Mouse (Mus musculus) C3H10T1/2 (cell line): ENCODE measurements around the gene Dnajc25. TPM values are rescaled to one million over a fixed set of nuclear protein-coding genes. Genes with fewer than 3 reads are reported as not detected.

Source experiments
- polyA plus RNA-seq, 2 experiments: library from polyadenylated mRNA; unstranded; fragments of >200 nt; fragmentation: generic; extraction: Trizol; gene quantifications; one replicate each; pipeline ENCODE4 v1.2.1; 2012; ENCODE audit warnings: missing spikeins in 2 of 2

Gene Dnajc25
- polyA plus RNA-seq: 1 to 10 TPM; 3.0 to 8.9 TPM

DNA sequence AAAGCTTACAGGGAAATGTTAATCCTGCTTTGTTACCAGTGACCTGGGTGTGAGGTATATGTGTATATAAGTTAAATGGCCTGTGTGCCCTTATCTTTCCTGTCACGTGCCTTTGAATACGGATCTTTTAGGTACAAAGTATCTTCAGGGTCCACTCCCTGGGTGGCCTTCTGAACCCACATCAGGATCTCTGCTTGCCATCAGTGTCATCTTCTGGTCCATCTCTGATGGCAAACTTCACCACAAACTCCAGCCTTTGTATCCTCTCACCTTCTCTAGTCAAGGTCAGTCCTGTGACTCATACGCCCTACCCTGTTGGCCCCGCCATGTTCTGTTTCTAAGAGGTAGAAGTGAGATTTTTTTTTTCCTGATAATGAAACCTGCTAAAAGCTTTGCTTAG, at the start of gene Dnajc25:
TSS of gene Dnajc25 (plus strand) at position 301 of the 400 bp plus-strand sequence.

DNA sequence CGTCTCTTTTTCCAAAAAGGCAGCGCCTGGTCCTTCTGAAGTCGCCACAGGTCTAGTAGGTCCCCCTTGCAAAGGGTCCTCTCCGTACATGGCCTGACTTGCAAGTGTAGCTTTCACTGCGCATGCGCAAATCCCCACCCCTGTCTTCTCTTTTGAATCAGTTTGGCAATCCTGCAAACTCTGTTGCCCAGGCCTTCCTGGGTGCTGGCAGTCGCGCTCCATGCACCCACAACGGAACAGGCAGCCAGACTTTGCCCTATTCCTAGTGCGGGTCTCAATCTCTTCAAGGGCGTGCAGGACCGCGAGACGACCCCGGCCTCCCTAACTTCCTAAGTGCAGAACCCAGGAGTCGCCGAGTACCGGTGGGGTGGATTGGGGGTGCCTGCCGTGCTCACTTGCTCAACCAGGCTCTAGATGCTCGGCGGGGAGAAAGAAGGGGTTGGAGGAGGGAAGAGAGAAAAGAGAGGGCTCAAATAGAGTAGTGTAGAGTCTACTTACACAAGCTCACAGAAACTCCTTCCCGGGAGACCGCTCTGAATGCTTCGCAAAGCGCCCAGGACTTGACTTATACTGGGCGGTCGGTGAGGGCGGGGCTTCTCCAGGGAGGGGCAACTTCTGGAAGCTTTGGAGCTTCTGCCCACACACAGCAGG, 8.2 kb upstream of the Dnajc25 start, which contains the start of gene Ptgr1:
TSS of gene Ptgr1 (minus strand) at position 580 of the 651 bp plus-strand sequence.

DNA sequence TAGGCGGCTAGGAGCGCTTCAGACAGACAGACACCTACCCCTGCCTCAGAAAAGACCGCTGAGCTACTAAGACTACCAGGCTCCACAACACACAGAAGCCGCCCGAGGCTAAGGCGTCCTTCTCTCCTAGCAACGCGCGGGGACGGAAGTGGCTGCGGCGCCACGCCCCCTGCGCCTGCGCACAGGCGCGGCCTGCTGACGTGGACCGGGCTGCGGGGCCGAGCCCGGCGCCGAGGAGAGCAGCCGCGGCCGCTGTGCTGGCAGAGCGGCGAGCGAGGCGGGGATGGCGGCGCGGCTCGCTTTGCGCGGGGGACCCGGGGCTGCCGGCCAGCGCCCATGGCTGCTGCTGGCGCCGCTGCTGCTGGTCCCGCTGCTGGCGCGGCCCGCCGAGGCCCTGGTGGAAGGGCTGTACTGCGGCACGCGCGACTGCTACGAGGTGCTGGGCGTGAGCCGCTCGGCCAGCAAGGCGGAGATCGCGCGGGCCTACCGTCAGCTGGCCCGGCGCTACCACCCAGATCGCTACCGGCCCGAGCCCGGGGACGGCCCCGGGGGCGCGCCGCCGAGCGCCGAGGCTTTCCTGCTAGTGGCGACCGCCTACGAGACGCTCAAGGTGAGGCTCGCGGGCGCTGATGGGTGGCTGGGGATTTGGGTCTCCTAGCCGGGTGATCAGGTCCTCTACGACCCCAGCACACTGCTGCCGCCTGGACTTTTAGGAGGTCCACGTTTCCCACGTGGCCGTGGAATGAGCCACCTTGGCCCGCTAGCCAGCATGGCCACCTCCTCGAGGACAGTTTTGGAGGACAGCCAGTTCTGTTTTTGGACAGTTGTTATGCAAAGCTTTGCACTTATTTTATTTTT, 8.3 kb downstream of the Dnajc25 start, which contains the start of gene Gm20503:
TSS of gene Gm20503 (plus strand) at position 263 of the 858 bp plus-strand sequence.

DNA sequence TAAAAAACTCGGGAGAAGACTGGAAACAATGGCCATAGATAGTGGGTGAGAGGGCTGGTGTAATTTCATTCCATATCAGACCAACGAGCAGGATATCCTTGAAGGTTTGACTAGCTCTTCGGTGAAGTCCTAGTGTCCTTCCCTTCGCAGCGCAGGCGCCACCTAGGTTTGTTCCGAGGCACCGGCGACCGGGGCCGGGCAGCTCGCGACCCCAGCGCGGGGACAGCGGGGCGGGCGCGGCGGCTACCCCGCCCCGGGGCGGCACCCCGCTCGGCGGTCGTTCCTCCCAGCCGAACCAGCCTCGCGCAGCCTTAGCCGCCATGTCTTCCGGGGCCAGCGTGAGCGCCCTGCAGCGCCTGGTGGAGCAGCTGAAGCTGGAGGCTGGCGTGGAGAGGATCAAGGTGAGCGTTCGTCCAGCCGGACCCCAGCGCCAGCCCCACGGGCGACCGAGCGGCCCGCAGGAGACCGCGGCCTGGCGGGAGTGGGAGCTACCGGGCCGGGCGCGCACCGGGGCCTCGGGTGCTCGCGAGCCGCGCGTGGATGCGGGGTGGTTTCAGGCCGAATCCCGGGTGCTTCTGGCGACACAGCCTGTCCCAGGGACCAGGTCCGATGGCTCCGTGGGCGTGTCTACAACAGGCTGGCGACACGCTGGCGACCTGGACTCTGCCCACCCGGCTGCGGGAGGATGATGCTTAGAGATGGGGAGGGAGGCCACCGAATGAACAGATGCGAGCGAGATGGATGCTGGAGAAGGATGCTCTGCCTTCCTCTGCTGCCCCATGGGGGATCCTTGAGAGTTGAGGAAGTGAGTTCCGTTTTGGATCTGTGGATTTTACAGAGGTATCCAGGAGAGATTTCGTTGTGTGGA, 40.3 kb downstream of the Dnajc25 start, which contains the start of gene Gng10:
TSS of gene Gng10 (plus strand) at position 171 of the 868 bp plus-strand sequence.

Other genes starting within 250 kb of the Dnajc25 start
- gene Olfr267, start 207.3 kb upstream of the Dnajc25 start, polyA plus RNA-seq: under 1 TPM in 1 of 2 experiments, not detected in 1; 0.02 TPM
- 10 to 100 TPM in 1 of 2 experiments, 1 to 10 TPM in 1; 1.8 to 19.5 TPM for gene Ecpas, start 82.3 kb upstream of the Dnajc25 start, polyA plus RNA-seq
- gene Zkscan16, start 51.4 kb upstream of the Dnajc25 start, polyA plus RNA-seq: under 1 TPM in 1 of 2 experiments, not detected in 1; 0.05 TPM
- gene Ptgr1, start 7.9 kb upstream of the Dnajc25 start, polyA plus RNA-seq: 10 to 100 TPM in 1 of 2 experiments, 1 to 10 TPM in 1; 7.5 to 42.7 TPM
- under 1 TPM in 1 of 2 experiments, not detected in 1; 0.77 TPM for gene Gm20503, start 8.1 kb downstream of the Dnajc25 start, polyA plus RNA-seq
- gene Gng10, start 40.0 kb downstream of the Dnajc25 start, polyA plus RNA-seq: 100 to 1,000 TPM in 1 of 2 experiments, 10 to 100 TPM in 1; 16.6 to 103 TPM
- not detected for gene AI481877, start 143.9 kb downstream of the Dnajc25 start, polyA plus RNA-seq
- 1 to 10 TPM in 1 of 2 experiments, under 1 TPM in 1; 0.54 to 5.7 TPM for gene Ugcg, start 194.2 kb downstream of the Dnajc25 start, polyA plus RNA-seq